Mouse (Mus musculus): ENCODE measurements around the gene Rufy4. TPM values are rescaled to one million over a fixed set of nuclear protein-coding genes. Genes with fewer than 3 reads are reported as not detected.
A peak's percentile ranks its signal among the peaks of the same experiment; 100 is the strongest.

Rufy4 gene
- polyA plus RNA-seq (2016; fragmentation: Nextera tagmentation; extraction: Ambion mirVana): 0.06 and 0.15 TPM in 2 replicates

- H3K4me1 ChIP-seq: peaks cover 44% of the 10 kb centered on the region
- WGBS: under 1% methylated on average over 12 of the region's 12 CpGs
- DNase-seq (ENCODE audit: low spot score): peak; percentile 78
- H3K36me3 ChIP-seq (replicated peaks): no peaks in the 10 kb centered on the region
- H3K9me3 ChIP-seq: no peaks in the 10 kb centered on the region
- H3K27ac ChIP-seq (replicated peaks): peak within 1 kb of the TSS; percentile 81
- H3K27me3 ChIP-seq (replicated peaks; ENCODE audit: low read depth, poor library complexity, severe bottlenecking): peaks cover 64% of the 10 kb centered on the region
- peak within 1 kb of the TSS; percentile 72 for H3K4me3 ChIP-seq
Measured at GRCm38 (mm10) chr1:74124991-74125552, at the start of gene Rufy4. Rufy4 (plus strand) TSS chr1:74125541.

DNA sequence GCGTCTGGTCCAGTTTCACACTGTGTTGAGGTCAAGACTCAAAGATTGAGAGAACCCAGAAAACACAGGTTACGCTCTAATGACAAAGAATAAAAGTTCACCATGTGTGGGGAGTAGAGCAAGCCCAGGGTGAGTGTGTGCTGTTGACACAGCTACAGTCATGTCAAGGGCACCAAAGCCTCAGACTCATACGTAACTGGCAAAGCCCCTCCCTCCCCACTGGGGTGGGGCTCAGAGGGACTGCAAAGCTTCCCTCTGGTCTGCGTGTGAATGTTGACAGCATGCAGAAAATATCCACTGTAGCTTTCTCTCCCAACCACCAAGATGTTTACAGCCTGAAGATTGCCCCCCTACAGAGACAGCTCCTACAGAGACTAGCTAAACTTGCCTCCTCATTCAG lies 49.1 kb upstream of the Rufy4 start:
- H3K27me3 ChIP-seq (replicated peaks; ENCODE audit: low read depth, poor library complexity, severe bottlenecking): no peaks in the 10 kb centered on the region
- H3K27ac ChIP-seq (replicated peaks): no peak overlapping the region
- WGBS: 85% methylated on average over 4 of the region's 4 CpGs
- peaks cover 19% of the 10 kb centered on the region for H3K4me1 ChIP-seq
- peaks cover 65% of the 10 kb centered on the region for H3K36me3 ChIP-seq (replicated peaks)
- DNase-seq (ENCODE audit: low spot score): no peak
- H3K4me3 ChIP-seq: no peak overlapping the region
- no peaks in the 10 kb centered on the region for H3K9me3 ChIP-seq

DNA sequence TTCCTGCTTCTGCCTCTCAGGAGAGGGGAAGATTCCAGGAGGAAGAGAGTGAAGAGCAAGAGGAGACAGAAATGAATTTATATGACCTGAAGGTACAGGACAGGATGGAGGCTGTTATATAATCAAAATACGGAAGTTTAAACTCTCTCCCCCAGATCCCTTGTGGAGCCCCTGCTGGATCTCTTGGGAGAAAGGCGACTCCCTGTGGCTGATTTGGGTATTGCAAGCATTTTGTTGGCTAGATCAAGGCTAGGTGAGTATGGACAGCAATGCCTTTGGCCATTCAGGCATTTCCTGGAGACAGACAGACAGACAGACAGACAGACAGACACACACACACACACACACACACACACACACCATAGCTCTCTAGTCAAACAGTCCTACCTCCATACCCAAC lies 48.0 kb upstream of the Rufy4 start:
- Histone ChIP-seq H3K4me1 (peaks cover 28% of the 10 kb centered on the region), H3K4me3 (no peak overlapping the region), H3K27ac (replicated peaks) (no peak overlapping the region), H3K9me3 (no peaks in the 10 kb centered on the region), H3K27me3 (replicated peaks; ENCODE audit: low read depth, poor library complexity, severe bottlenecking) (no peaks in the 10 kb centered on the region), H3K36me3 (replicated peaks) (peaks cover 55% of the 10 kb centered on the region)
- WGBS: 11% methylated on average over 2 of the region's 2 CpGs
- DNase-seq (ENCODE audit: low spot score): peak; percentile 80

GRCm38 (mm10) chr1:74081573-74081989 lies 43.8 kb upstream of the Rufy4 start:
- no peak for DNase-seq (ENCODE audit: low spot score)
- peaks cover 55% of the 10 kb centered on the region for H3K4me1 ChIP-seq
- WGBS: 60% methylated on average over 2 of the region's 2 CpGs
- H3K4me3 ChIP-seq: no peak overlapping the region
- no peaks in the 10 kb centered on the region for H3K27me3 ChIP-seq (replicated peaks; ENCODE audit: low read depth, poor library complexity, severe bottlenecking)
- peak overlapping the region; percentile 16; the same call in 1 of the 2 replicates for H3K27ac ChIP-seq (replicated peaks)
- peaks cover 25% of the 10 kb centered on the region for H3K36me3 ChIP-seq (replicated peaks)
- no peaks in the 10 kb centered on the region for H3K9me3 ChIP-seq

DNA sequence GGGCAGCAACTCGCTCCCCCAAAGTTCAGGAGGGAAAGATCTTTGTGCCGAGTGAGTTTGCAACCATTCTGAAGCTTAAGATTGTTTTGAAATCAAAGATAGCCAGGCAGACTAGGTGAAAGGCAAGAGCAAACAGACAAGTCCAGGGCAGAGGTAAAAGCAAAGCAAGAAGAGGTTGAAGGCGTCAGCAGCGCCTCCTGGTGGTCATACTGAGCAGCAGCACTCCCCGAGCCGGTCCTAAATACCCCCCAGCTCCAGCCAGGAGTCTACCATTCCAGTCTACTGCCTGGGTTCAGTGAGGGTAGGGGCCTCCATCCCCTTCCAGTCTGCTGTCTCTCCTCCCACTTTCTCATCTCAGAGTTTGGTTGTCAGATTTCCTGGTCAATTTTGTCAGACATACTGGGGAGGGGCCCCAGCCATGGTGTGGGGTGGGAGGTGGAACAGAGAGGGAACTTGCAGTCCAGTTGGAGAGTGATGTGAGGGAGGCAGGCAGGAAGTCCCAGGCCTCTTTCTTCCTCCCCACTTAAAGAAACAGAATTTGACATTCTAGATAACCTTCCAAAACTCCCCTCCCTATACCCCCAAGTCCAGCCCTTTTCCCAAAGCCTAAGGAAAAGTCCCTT lies 42.4 kb upstream of the Rufy4 start:
- peak; percentile 78 for DNase-seq (ENCODE audit: low spot score)
- WGBS: 11% methylated on average over 6 of the region's 6 CpGs
- H3K4me1 ChIP-seq: peaks cover 62% of the 10 kb centered on the region

DNA sequence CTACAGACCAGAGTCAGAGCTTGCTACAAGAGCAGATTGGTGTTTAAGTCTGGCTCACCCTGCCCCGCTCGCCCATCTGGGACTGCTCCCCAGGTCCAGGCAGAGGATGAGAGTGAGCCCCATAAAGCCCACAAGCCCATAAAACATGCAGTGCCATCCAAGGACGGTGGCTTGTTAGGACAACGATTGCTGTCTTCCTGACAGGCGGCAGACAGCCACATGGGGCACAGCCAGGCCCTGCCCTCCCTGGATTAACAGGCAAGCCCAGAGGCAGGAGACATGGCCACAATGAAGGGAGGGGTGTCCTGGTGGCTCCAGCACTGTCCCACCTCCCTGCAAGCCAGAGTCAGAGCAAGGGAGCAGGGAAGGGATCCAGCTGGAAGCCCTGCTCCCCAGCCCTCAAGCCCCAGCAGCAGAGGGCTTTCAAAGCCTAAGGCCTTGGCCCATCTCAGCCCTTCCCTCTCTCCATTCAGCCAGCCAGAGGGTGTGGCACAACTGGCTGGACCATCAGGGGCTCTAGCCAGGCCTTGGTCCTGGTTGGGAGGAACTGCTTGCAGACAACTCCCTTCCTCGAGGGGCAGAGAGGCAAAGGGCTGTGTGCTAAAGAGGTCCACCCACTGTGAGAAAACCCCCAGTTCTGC lies 41.2 kb upstream of the Rufy4 start:
- H3K4me1 ChIP-seq: peaks cover 73% of the 10 kb centered on the region
- no peak overlapping the region for H3K4me3 ChIP-seq
- peaks cover 6% of the 10 kb centered on the region for H3K36me3 ChIP-seq (replicated peaks)
- no peaks in the 10 kb centered on the region; the same call in 1 of the 2 replicates for H3K27me3 ChIP-seq (replicated peaks; ENCODE audit: low read depth, poor library complexity, severe bottlenecking)
- H3K9me3 ChIP-seq: no peaks in the 10 kb centered on the region
- no peak for DNase-seq (ENCODE audit: low spot score)
- no peak overlapping the region; the same call in 1 of the 2 replicates for H3K27ac ChIP-seq (replicated peaks)
- WGBS: 66% methylated on average over 6 of the region's 6 CpGs

More for the DNA sequence above, 42.4 kb upstream of the Rufy4 start:
- Histone ChIP-seq H3K4me3 (no peak overlapping the region), H3K9me3 (no peaks in the 10 kb centered on the region), H3K36me3 (replicated peaks) (peaks cover 19% of the 10 kb centered on the region), H3K27me3 (replicated peaks; ENCODE audit: low read depth, poor library complexity, severe bottlenecking) (no peaks in the 10 kb centered on the region), H3K27ac (replicated peaks) (peak overlapping the region; percentile 32; the same call in 1 of the 2 replicates)

GRCm38 (mm10) chr1:74084752-74085151 lies 40.6 kb upstream of the Rufy4 start:
- Histone ChIP-seq H3K27ac (replicated peaks) (peak overlapping the region; percentile 15; the same call in 1 of the 2 replicates), H3K4me3 (no peak overlapping the region), H3K27me3 (replicated peaks; ENCODE audit: low read depth, poor library complexity, severe bottlenecking) (no peaks in the 10 kb centered on the region; the same call in 1 of the 2 replicates), H3K9me3 (no peaks in the 10 kb centered on the region), H3K4me1 (peaks cover 79% of the 10 kb centered on the region), H3K36me3 (replicated peaks) (0 out of 2 replicates have a peak, but pooled peaks cover 2% of the 10 kb centered on the region)
- DNase-seq (ENCODE audit: low spot score): no peak
- 49% methylated on average over 5 of the region's 5 CpGs for WGBS

DNA sequence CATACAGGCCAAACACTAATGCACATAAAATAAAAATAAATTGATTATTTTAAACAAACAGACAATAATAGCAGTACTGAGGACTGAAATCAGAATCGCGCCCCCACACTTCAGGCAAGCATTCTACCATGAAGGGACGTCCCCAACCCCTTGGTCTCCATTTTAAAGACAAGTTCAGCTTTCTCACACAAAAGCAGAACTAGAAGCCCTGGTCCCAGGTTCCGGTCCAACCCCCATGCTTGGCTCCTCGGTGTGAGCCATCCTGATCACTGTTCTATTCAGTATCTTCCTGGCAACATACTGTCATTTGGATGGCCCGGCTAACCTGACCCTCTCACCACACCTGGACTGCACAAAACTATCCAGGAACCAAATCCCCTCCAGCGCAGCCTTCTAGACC lies 39.8 kb upstream of the Rufy4 start:
- Histone ChIP-seq H3K4me3 (no peak overlapping the region), H3K27me3 (replicated peaks; ENCODE audit: low read depth, poor library complexity, severe bottlenecking) (no peaks in the 10 kb centered on the region; the same call in 1 of the 2 replicates), H3K36me3 (replicated peaks) (no peaks in the 10 kb centered on the region), H3K4me1 (peaks cover 87% of the 10 kb centered on the region), H3K9me3 (no peaks in the 10 kb centered on the region), H3K27ac (replicated peaks) (no peak overlapping the region)
- WGBS: 88% methylated on average over 7 of the region's 7 CpGs
- DNase-seq (ENCODE audit: low spot score): no peak

DNA sequence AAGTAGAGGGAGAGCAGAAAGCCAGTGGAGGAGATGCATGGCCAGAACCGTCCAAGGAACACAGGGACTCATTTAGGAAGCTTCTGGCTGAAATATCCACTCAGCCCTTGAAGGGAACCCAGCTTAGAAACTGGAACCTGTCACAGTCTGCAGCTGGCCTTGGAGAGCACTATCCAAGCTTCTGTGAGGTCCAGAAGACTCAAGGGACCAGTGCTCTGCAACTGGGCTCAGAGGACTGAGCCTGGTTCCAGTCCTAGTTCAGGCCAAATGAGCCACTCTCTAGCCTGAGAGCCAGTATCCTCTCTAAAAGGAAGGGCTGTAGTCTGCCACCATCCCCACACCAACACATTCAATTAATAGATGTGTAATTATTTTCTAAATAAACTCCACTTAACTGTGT lies 36.8 kb upstream of the Rufy4 start:
- Histone ChIP-seq H3K4me1 (peaks cover 91% of the 10 kb centered on the region), H3K4me3 (peak overlapping the region; percentile 61), H3K27ac (replicated peaks) (peak overlapping the region; percentile 11; the same call in 1 of the 2 replicates), H3K27me3 (replicated peaks; ENCODE audit: low read depth, poor library complexity, severe bottlenecking) (peaks cover 8% of the 10 kb centered on the region), H3K9me3 (no peaks in the 10 kb centered on the region), H3K36me3 (replicated peaks) (no peaks in the 10 kb centered on the region)
- no peak for DNase-seq (ENCODE audit: low spot score)
- WGBS: 61% methylated on average over 1 of the region's 1 CpGs

DNA sequence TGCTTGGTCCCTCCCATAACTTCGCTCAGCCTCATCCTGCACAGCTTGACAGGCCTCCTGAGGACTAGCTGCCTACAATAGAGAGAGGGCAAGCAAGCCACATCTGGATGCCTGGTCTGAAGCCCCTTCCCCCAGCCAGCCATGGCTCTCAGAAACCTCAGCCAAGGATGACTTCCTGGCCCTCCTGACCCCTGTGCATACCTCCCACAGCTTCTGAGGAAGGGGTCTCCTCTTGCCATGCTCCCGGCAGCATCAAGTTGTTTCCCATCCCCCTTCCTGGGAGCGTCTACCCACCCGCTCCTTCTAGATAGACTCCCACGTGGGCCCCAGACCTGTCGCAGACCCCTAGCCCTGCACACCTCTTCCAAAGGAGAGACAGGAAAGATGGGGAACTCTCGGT lies 35.0 kb upstream of the Rufy4 start:
- WGBS: 23% methylated on average over 7 of the region's 7 CpGs
- peak overlapping the region; percentile 94 for H3K27ac ChIP-seq (replicated peaks)
- peak; percentile 66 for DNase-seq (ENCODE audit: low spot score)
- no peaks in the 10 kb centered on the region for H3K36me3 ChIP-seq (replicated peaks)
- peak overlapping the region; percentile 61 for H3K4me3 ChIP-seq
- H3K4me1 ChIP-seq: peaks cover 87% of the 10 kb centered on the region
- H3K27me3 ChIP-seq (replicated peaks; ENCODE audit: low read depth, poor library complexity, severe bottlenecking): peaks cover 18% of the 10 kb centered on the region
- no peaks in the 10 kb centered on the region for H3K9me3 ChIP-seq

- peaks cover 87% of the 10 kb centered on the region for H3K4me1 ChIP-seq
- peak overlapping the region; percentile 94 for H3K27ac ChIP-seq (replicated peaks)
- H3K9me3 ChIP-seq: no peaks in the 10 kb centered on the region
- peak overlapping the region; percentile 61 for H3K4me3 ChIP-seq
- 10% methylated on average over 7 of the region's 7 CpGs for WGBS
- no peaks in the 10 kb centered on the region for H3K36me3 ChIP-seq (replicated peaks)
- peak; percentile 76 for DNase-seq (ENCODE audit: low spot score)
- H3K27me3 ChIP-seq (replicated peaks; ENCODE audit: low read depth, poor library complexity, severe bottlenecking): peaks cover 26% of the 10 kb centered on the region
Measured at GRCm38 (mm10) chr1:74091138-74091537, 34.2 kb upstream of the Rufy4 start.

DNA sequence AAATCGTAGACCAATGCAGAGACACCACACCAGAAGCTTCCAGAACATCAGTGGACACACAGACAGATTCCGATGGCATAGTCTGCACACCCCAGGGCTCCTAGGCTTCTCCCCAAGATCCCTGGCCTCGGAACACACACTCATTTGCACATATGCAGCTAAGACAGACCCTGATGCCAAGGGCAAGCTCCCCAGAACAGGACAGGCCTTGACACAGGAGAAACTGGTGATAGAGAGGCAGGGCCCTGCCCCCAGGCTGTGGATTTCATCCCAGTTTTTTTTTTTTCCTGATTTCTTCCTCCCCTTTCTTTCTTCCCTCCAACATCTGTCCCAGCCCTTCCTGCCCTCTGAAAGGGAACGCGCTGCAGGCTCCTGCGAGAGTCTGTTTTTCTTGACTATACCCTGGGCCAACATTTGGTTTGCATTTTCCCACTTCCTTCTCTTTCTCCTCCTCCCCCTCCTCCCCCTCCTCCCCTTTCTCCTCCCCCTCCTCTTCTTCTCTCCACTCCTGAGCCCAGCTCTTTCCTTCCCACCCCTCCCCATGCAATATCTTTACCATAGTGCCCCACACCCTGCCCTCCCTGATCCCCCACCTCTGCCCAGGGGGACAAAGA lies 33.6 kb upstream of the Rufy4 start:
- peak; percentile 81 for DNase-seq (ENCODE audit: low spot score)
- Histone ChIP-seq H3K27ac (replicated peaks) (peak overlapping the region; percentile 94), H3K4me3 (peak overlapping the region; percentile 61), H3K4me1 (peaks cover 87% of the 10 kb centered on the region), H3K9me3 (no peaks in the 10 kb centered on the region), H3K36me3 (replicated peaks) (no peaks in the 10 kb centered on the region), H3K27me3 (replicated peaks; ENCODE audit: low read depth, poor library complexity, severe bottlenecking) (peaks cover 32% of the 10 kb centered on the region)
- WGBS: 19% methylated on average over 6 of the region's 6 CpGs

Measured in embryonic facial prominence, embryonic 10.5 days (tissue).